Mouse (Mus musculus): Measurements from ENCODE around the gene Racgap1.

The Racgap1 gene

GRCm38 (mm10) chr15:99614753-99615152 is 36.7 kb downstream of the Racgap1 start:
- DNase-seq: no peak

- DNase-seq: no peak
These were observed 37.2 kb downstream of the Racgap1 start for GRCm38 (mm10) chr15:99614273-99614672.

GRCm38 (mm10) chr15:99611563-99611962 is 39.9 kb downstream of the Racgap1 start:
- no peak for DNase-seq

GRCm38 (mm10) chr15:99608382-99609125 is 42.9 kb downstream of the Racgap1 start:
- DNase-seq: no peak

- no peak for DNase-seq
These were observed 43.9 kb downstream of the Racgap1 start for GRCm38 (mm10) chr15:99607388-99608113.

- no peak for DNase-seq
These were observed 44.9 kb downstream of the Racgap1 start for GRCm38 (mm10) chr15:99606515-99606914.

- no peak for DNase-seq
These were observed 45.9 kb downstream of the Racgap1 start for GRCm38 (mm10) chr15:99605595-99605994.

GRCm38 (mm10) chr15:99603216-99603615 is 48.2 kb downstream of the Racgap1 start:
- DNase-seq: no peak

GRCm38 (mm10) chr15:99602206-99602820 is 49.1 kb downstream of the Racgap1 start:
- DNase-seq: no peak

- DNase-seq: no peak
These were observed 49.7 kb downstream of the Racgap1 start for GRCm38 (mm10) chr15:99601823-99602120.

- DNase-seq: no peak
These were observed 50.3 kb downstream of the Racgap1 start, which contains the start of gene Aqp6 for GRCm38 (mm10) chr15:99600986-99601822. Gene Aqp6, plus strand, starts transcription at chr15:99601400.

GRCm38 (mm10) chr15:99599245-99600070 is 52.0 kb downstream of the Racgap1 start:
- DNase-seq: no peak

- DNase-seq: no peak
These were observed 53.9 kb downstream of the Racgap1 start for GRCm38 (mm10) chr15:99597596-99597995.

GRCm38 (mm10) chr15:99596841-99597240 is 54.6 kb downstream of the Racgap1 start:
- no peak for DNase-seq

- peak; percentile 32 to 34 for DNase-seq
These were observed 55.3 kb downstream of the Racgap1 start for GRCm38 (mm10) chr15:99596056-99596687.

GRCm38 (mm10) chr15:99594951-99595350 is 56.5 kb downstream of the Racgap1 start:
- DNase-seq: no peak

- no peak for DNase-seq
These were observed 58.6 kb downstream of the Racgap1 start for GRCm38 (mm10) chr15:99592877-99593276.

- DNase-seq: no peak
These were observed 59.3 kb downstream of the Racgap1 start for GRCm38 (mm10) chr15:99592177-99592576.

GRCm38 (mm10) chr15:99590429-99591084 is 60.9 kb downstream of the Racgap1 start, which contains the start of gene Aqp5:
Gene Aqp5, plus strand, starts transcription at chr15:99590782.
- no peak for DNase-seq

GRCm38 (mm10) chr15:99589704-99590103 is 61.8 kb downstream of the Racgap1 start:
- no peak for DNase-seq

- no peak for DNase-seq
These were observed 62.2 kb downstream of the Racgap1 start for GRCm38 (mm10) chr15:99589237-99589636.
